In genomic region chr3:21953416-21953810, GRCm38 (mm10) we compare ENCODE assay signal across 9 mouse cellular contexts.
DNase-seq lines count a peak whose midpoint lies in the region; ATAC-seq and TF ChIP-seq lines count a peak whose summit lies in the region.
"Had no signal": no experiment of that assay in that cellular context is flagged by ENCODE, and none has a peak within 500 bp of the region (broad histone marks: within the 10 kb centered on the region; RNA-seq: fewer than 3 reads in every experiment).

No protein-coding gene starts in this region.

- H3K27me3 ChIP-seq in neural tube, embryonic 15.5 days (replicated peaks): no peaks in the 10 kb centered on the region
- H3K27me3 ChIP-seq in heart, embryonic 16.5 days (ENCODE audit: control insufficient read depth, insufficient read depth, low read length): no peaks in the 10 kb centered on the region
- no peaks in the 10 kb centered on the region for H3K27me3 ChIP-seq in small intestine, adult 2 months (ENCODE audit: control insufficient read depth, insufficient read depth, low read length)
- no peaks in the 10 kb centered on the region for H3K27me3 ChIP-seq in midbrain, embryonic 16.5 days (ENCODE audit: control insufficient read depth, insufficient read depth, low read depth, low read length)
- H3K27me3 ChIP-seq: embryonic facial prominence, embryonic 13.5 days had no signal

- no peaks in the 10 kb centered on the region for H3K36me3 ChIP-seq in neural tube, embryonic 15.5 days
- H3K36me3 ChIP-seq in heart, embryonic 16.5 days (ENCODE audit: control insufficient read depth, insufficient read depth): no peaks in the 10 kb centered on the region
- no peaks in the 10 kb centered on the region for H3K36me3 ChIP-seq in small intestine, adult 2 months (ENCODE audit: control insufficient read depth, insufficient read depth, low read length)
- no peaks in the 10 kb centered on the region for H3K36me3 ChIP-seq in midbrain, embryonic 16.5 days (ENCODE audit: control insufficient read depth, insufficient read depth, low read length)
- H3K36me3 ChIP-seq: embryonic facial prominence, embryonic 13.5 days had no signal

- no peak overlapping the region for H3K4me3 ChIP-seq in neural tube, embryonic 15.5 days (replicated peaks)
- no peak overlapping the region for H3K4me3 ChIP-seq in bone marrow macrophage, adult 2 months (ENCODE audit: insufficient read depth, low read length)
- H3K4me3 ChIP-seq in heart, embryonic 16.5 days (ENCODE audit: low read length): no peak overlapping the region
- H3K4me3 ChIP-seq in small intestine, adult 2 months (ENCODE audit: low read depth, low read length): no peak overlapping the region
- H3K4me3 ChIP-seq in midbrain, embryonic 16.5 days (ENCODE audit: low read depth, low read length): no peak overlapping the region
- H3K4me3 ChIP-seq: embryonic facial prominence, embryonic 13.5 days had no signal

- intact Hi-C loops in left cerebral cortex, postnatal 25 days (cut with DNase I): no loop called here

- H3K4me2 ChIP-seq in neural tube, embryonic 15.5 days: no peak overlapping the region
- H3K4me2 ChIP-seq in heart, embryonic 16.5 days (ENCODE audit: low read depth, low read length): no peak overlapping the region
- no peak overlapping the region for H3K4me2 ChIP-seq in midbrain, embryonic 16.5 days (ENCODE audit: low read length)
- H3K4me2 ChIP-seq: embryonic facial prominence, embryonic 13.5 days had no signal

- peak; percentile 9 for DNase-seq in neural tube, embryonic 10.5 days (ENCODE audit: extremely low spot score, low spot score)
- no peak for DNase-seq in left cerebral cortex, postnatal 25 days (ENCODE audit: low spot score in 2 of 2)

- TF ChIP-seq POLR2A in bone marrow macrophage, adult 2 months (IDR thresholded peaks at IDR 0.05; ENCODE audit: borderline replicate concordance, low read depth, low read length): no peak
- no peak for TF ChIP-seq POLR2A in small intestine, adult 2 months (IDR thresholded peaks at IDR 0.05; ENCODE audit: low read depth, low read length)

- H3K9me3 ChIP-seq in neural tube, embryonic 15.5 days (replicated peaks): no peaks in the 10 kb centered on the region
- H3K9me3 ChIP-seq in heart, embryonic 16.5 days (replicated peaks; ENCODE audit: control insufficient read depth, low read length): no peaks in the 10 kb centered on the region
- H3K9me3 ChIP-seq in midbrain, embryonic 16.5 days (replicated peaks; ENCODE audit: control insufficient read depth, low read length, poor library complexity, severe bottlenecking): no peaks in the 10 kb centered on the region
- H3K9me3 ChIP-seq: embryonic facial prominence, embryonic 13.5 days had no signal

- TF ChIP-seq CTCF in bone marrow macrophage, adult 2 months (IDR thresholded peaks at IDR 0.05; ENCODE audit: low read depth, low read length): no peak
- TF ChIP-seq CTCF in small intestine, adult 2 months (IDR thresholded peaks at IDR 0.05; ENCODE audit: extremely low read depth, insufficient read length, insufficient replicate concordance, low read depth, low read length): no peak

- H3K9ac ChIP-seq in neural tube, embryonic 15.5 days (replicated peaks): no peak overlapping the region
- no peak overlapping the region for H3K9ac ChIP-seq in heart, embryonic 16.5 days (ENCODE audit: low read length)
- H3K9ac ChIP-seq in midbrain, embryonic 16.5 days (ENCODE audit: low read depth, low read length): no peak overlapping the region
- H3K9ac ChIP-seq: embryonic facial prominence, embryonic 13.5 days; liver, embryonic 14.5 days had no signal

- ATAC-seq in neural tube, embryonic 15.5 days (ENCODE audit: low FRiP score): no peak
- ATAC-seq in heart, embryonic 16.5 days (replicated peaks; ENCODE audit: extremely low read depth, insufficient read depth, low FRiP score): no peak
- no peak for ATAC-seq in midbrain, embryonic 16.5 days

- H3K4me1 ChIP-seq in neural tube, embryonic 15.5 days: no peaks in the 10 kb centered on the region
- H3K4me1 ChIP-seq in bone marrow macrophage, adult 2 months (ENCODE audit: control insufficient read depth, insufficient read depth, low read length): peaks cover 52% of the 10 kb centered on the region
- peaks cover 18% of the 10 kb centered on the region for H3K4me1 ChIP-seq in heart, embryonic 16.5 days (ENCODE audit: control insufficient read depth, insufficient read depth, low read length)
- H3K4me1 ChIP-seq in small intestine, adult 2 months (ENCODE audit: control insufficient read depth, insufficient read depth, insufficient read length, low read length): peaks cover 12% of the 10 kb centered on the region
- peaks cover 3% of the 10 kb centered on the region; the same call in 1 of the 2 replicates for H3K4me1 ChIP-seq in midbrain, embryonic 16.5 days (ENCODE audit: control insufficient read depth, insufficient read depth, low read length)

- H3K27ac ChIP-seq in neural tube, embryonic 15.5 days (replicated peaks): no peak overlapping the region
- H3K27ac ChIP-seq in bone marrow macrophage, adult 2 months (ENCODE audit: insufficient read depth, low read depth, low read length): peak overlapping the region; percentile 94
- peak overlapping the region; percentile 76 for H3K27ac ChIP-seq in heart, embryonic 16.5 days (ENCODE audit: low read length)
- H3K27ac ChIP-seq in small intestine, adult 2 months (ENCODE audit: insufficient read depth, low read depth, low read length): peak overlapping the region; percentile 92
- H3K27ac ChIP-seq in midbrain, embryonic 16.5 days (ENCODE audit: low read length): no peak overlapping the region
- H3K27ac ChIP-seq: embryonic facial prominence, embryonic 13.5 days; liver, embryonic 14.5 days had no signal

- 88% methylated on average over 6 of the region's 6 CpGs for WGBS in neural tube, embryonic 15.5 days
- 75% methylated on average over 6 of the region's 6 CpGs for WGBS in heart, embryonic 16.5 days
- 78% methylated on average over 6 of the region's 6 CpGs for WGBS in small intestine, adult 2 months
- 91% methylated on average over 6 of the region's 6 CpGs for WGBS in midbrain, embryonic 16.5 days

Comparison
In these comparisons a context has a peak if more than half of its experiments do, and no peak if none do; other contexts are left out.
1. H3K27ac ChIP-seq: peak in bone marrow macrophage, adult 2 months (single experiment), heart, embryonic 16.5 days (single experiment) and small intestine, adult 2 months (single experiment); none in neural tube, embryonic 15.5 days (single experiment) and midbrain, embryonic 16.5 days (single experiment).